In genomic region chr3:88407529-88407928, GRCm38 (mm10) we compare ENCODE assay signal across 21 mouse cellular contexts. TPM values are rescaled to one million over a fixed set of nuclear protein-coding genes. Genes with fewer than 3 reads are reported as not detected.
DNase-seq lines count a peak whose midpoint lies in the region; ATAC-seq lines count a peak whose summit lies in the region.
"Had no signal": no experiment of that assay in that cellular context is flagged by ENCODE, and none has a peak within 500 bp of the region (broad histone marks: within the 10 kb centered on the region; RNA-seq: fewer than 3 reads in every experiment).

No protein-coding gene starts in this region.

- DNase-seq in heart, postnatal 14 days, result no peak
- DNase-seq in adipocyte (ENCODE audit: low spot score), result peak; percentile 8
- no peak for DNase-seq in liver, embryonic 13.5 days
- no peak for DNase-seq in cerebellum, postnatal 14 days
- DNase-seq in frontal cortex, postnatal 36 days (ENCODE audit: low spot score in 2 of 2), result no peak

- peaks cover 39% of the 10 kb centered on the region for H3K4me1 ChIP-seq in heart, embryonic 13.5 days
- peaks cover 57% of the 10 kb centered on the region for H3K4me1 ChIP-seq in megakaryocyte, embryonic 14.5 days
- peaks cover 58% of the 10 kb centered on the region for H3K4me1 ChIP-seq in liver, embryonic 13.5 days (replicated peaks)

- 0 out of 2 replicates have a peak overlapping the region, but pooled peaks have one; percentile 48 for H3K9ac ChIP-seq in heart, embryonic 13.5 days
- H3K9ac ChIP-seq in liver, embryonic 13.5 days, result peak overlapping the region; percentile 4; the same call in 1 of the 2 replicates
- H3K9ac ChIP-seq: neural tube, embryonic 12.5 days had no signal

- H3K36me3 ChIP-seq in heart, embryonic 13.5 days, result peaks cover 34% of the 10 kb centered on the region
- H3K36me3 ChIP-seq in megakaryocyte, embryonic 14.5 days (replicated peaks; ENCODE audit: low read length), result peaks cover 32% of the 10 kb centered on the region
- peaks cover 40% of the 10 kb centered on the region for H3K36me3 ChIP-seq in liver, embryonic 13.5 days

- H3K9me3 ChIP-seq in heart, embryonic 13.5 days, result no peaks in the 10 kb centered on the region
- H3K9me3 ChIP-seq in megakaryocyte, embryonic 14.5 days, result no peaks in the 10 kb centered on the region
- no peaks in the 10 kb centered on the region for H3K9me3 ChIP-seq in liver, embryonic 13.5 days (replicated peaks)
- H3K9me3 ChIP-seq: neural tube, embryonic 12.5 days had no signal

- ATAC-seq in heart, embryonic 13.5 days (ENCODE audit: extremely low read depth, insufficient number of reproducible peaks, low FRiP score, low TSS enrichment), result no peak
- ATAC-seq in megakaryocyte, adult 5-6 weeks (ENCODE audit: poor library complexity, severe bottlenecking), result no peak
- ATAC-seq in liver, embryonic 13.5 days (ENCODE audit: low read depth), result no peak
- ATAC-seq: activated CD4-positive, CD25-positive, alpha-beta regulatory T cell, adult 4 months had no signal

- no peaks in the 10 kb centered on the region for H3K27me3 ChIP-seq in heart, embryonic 13.5 days (replicated peaks)
- H3K27me3 ChIP-seq in megakaryocyte, embryonic 14.5 days (replicated peaks), result no peaks in the 10 kb centered on the region
- H3K27me3 ChIP-seq in liver, embryonic 13.5 days, result no peaks in the 10 kb centered on the region
- H3K27me3 ChIP-seq: neural tube, embryonic 12.5 days; Patski had no signal

- no peak overlapping the region for H3K4me3 ChIP-seq in heart, embryonic 13.5 days
- H3K4me3 ChIP-seq in megakaryocyte, embryonic 14.5 days (replicated peaks), result peak overlapping the region; percentile 7
- H3K4me3 ChIP-seq in liver, embryonic 13.5 days (replicated peaks), result no peak overlapping the region; the same call in 1 of the 2 replicates
- H3K4me3 ChIP-seq: neural tube, embryonic 12.5 days had no signal

- no peak overlapping the region for H3K4me2 ChIP-seq in heart, embryonic 13.5 days
- peak overlapping the region; percentile 2; the same call in 1 of the 2 replicates for H3K4me2 ChIP-seq in liver, embryonic 13.5 days

- 57% methylated on average over 7 of the region's 7 CpGs for WGBS in heart, embryonic 13.5 days
- WGBS in liver, embryonic 13.5 days (ENCODE audit: insufficient replicate concordance), result 53% methylated on average over 7 of the region's 7 CpGs

- 0 out of 2 replicates have a peak overlapping the region, but pooled peaks have one; percentile 28 for H3K27ac ChIP-seq in heart, embryonic 13.5 days (replicated peaks)
- no peak overlapping the region for H3K27ac ChIP-seq in liver, embryonic 13.5 days
- H3K27ac ChIP-seq: neural tube, embryonic 12.5 days had no signal

- intact Hi-C loops in heart, postnatal 14 days (cut with DNase I), result loop anchor here (1.0 to 2.0 kb wide), 3 partner anchors 56 to 115 kb away; no protein-coding TSS in a partner anchor

RNA-seq across cellular contexts. Expression of gene Pmf1, which starts 2.6 kb away (rescaled TPM):
- polyA plus RNA-seq in heart, embryonic 13.5 days (2015; fragmentation: Nextera tagmentation; extraction: Ambion mirVana), result 110 and 112 TPM in 2 replicates
- total RNA-seq in heart, postnatal 14 days (2021), result 10 to 100 TPM; 23.9 to 25.0 TPM
- polyA plus RNA-seq in megakaryocyte, embryonic 14.5 days (2012; ENCODE audit: insufficient read depth, low replicate concordance), result 73.6 and 114 TPM in 2 replicates
- total RNA-seq in megakaryocyte, adult 5-6 weeks (2015), result 115 and 131 TPM in 2 replicates
- total RNA-seq in megakaryocyte, adult 5-6 weeks (2017), result 78.5 and 81.9 TPM in 2 replicates
- 97.1 and 105 TPM in 2 replicates for polyA plus RNA-seq in liver, embryonic 13.5 days (2015; fragmentation: Nextera tagmentation; extraction: Ambion mirVana)

RNA-seq across cellular contexts. Expression of gene Slc25a44, which starts 17.4 kb away (rescaled TPM):
- polyA plus RNA-seq in heart, embryonic 13.5 days (2015; fragmentation: Nextera tagmentation; extraction: Ambion mirVana), result 12.0 and 12.5 TPM in 2 replicates
- 10 to 100 TPM; 13.1 to 14.2 TPM for total RNA-seq in heart, postnatal 14 days (2021)
- polyA plus RNA-seq in megakaryocyte, embryonic 14.5 days (2012; ENCODE audit: insufficient read depth, low replicate concordance), result 6.7 and 7.2 TPM in 2 replicates
- 11.4 and 11.6 TPM in 2 replicates for total RNA-seq in megakaryocyte, adult 5-6 weeks (2015)
- 17.4 and 18.7 TPM in 2 replicates for total RNA-seq in megakaryocyte, adult 5-6 weeks (2017)
- 10.4 and 13.2 TPM in 2 replicates for polyA plus RNA-seq in liver, embryonic 13.5 days (2015; fragmentation: Nextera tagmentation; extraction: Ambion mirVana)

RNA-seq across cellular contexts. Expression of gene Bglap, which starts 23.3 kb away (rescaled TPM):
- not detected in 2 replicates for polyA plus RNA-seq in heart, embryonic 13.5 days (2015; fragmentation: Nextera tagmentation; extraction: Ambion mirVana)
- not detected for total RNA-seq in heart, postnatal 14 days (2021)
- not detected in 2 replicates for polyA plus RNA-seq in megakaryocyte, embryonic 14.5 days (2012; ENCODE audit: insufficient read depth, low replicate concordance)
- 0.93 and 1.5 TPM in 2 replicates for total RNA-seq in megakaryocyte, adult 5-6 weeks (2015)
- 5.0 and 6.3 TPM in 2 replicates for total RNA-seq in megakaryocyte, adult 5-6 weeks (2017)
- polyA plus RNA-seq in liver, embryonic 13.5 days (2015; fragmentation: Nextera tagmentation; extraction: Ambion mirVana), result not detected in 2 replicates
- total RNA-seq: adrenal gland, postnatal 25 days; monocyte, adult 5-6 weeks had no signal
- polyA plus RNA-seq: activated CD4-positive, CD25-positive, alpha-beta regulatory T cell, adult 4 months; erythroblast, embryonic 14.5 days; forebrain, embryonic 16.5 days; gonadal fat pad, adult 2 months; heart, embryonic 14.5 days; hindbrain, embryonic 11.5 days; inflammation-experienced regulatory T-cells, adult 6 months; kidney, adult 2 months; limb, embryonic 11.5 days; neural tube, embryonic 12.5 days had no signal

RNA-seq across cellular contexts. Expression of gene Bglap2, which starts 29.0 kb away (rescaled TPM):
- not detected in 2 replicates for polyA plus RNA-seq in heart, embryonic 13.5 days (2015; fragmentation: Nextera tagmentation; extraction: Ambion mirVana)
- total RNA-seq in heart, postnatal 14 days (2021), result not detected
- not detected in 2 replicates for polyA plus RNA-seq in megakaryocyte, embryonic 14.5 days (2012; ENCODE audit: insufficient read depth, low replicate concordance)
- 0.84 TPM in 1 of 2 replicates, not detected in the other for total RNA-seq in megakaryocyte, adult 5-6 weeks (2015)
- 0.66 TPM in 1 of 2 replicates, not detected in the other for total RNA-seq in megakaryocyte, adult 5-6 weeks (2017)
- not detected in 2 replicates for polyA plus RNA-seq in liver, embryonic 13.5 days (2015; fragmentation: Nextera tagmentation; extraction: Ambion mirVana)
- total RNA-seq: monocyte, adult 5-6 weeks had no signal
- polyA plus RNA-seq: activated CD4-positive, CD25-positive, alpha-beta regulatory T cell, adult 4 months; erythroblast, embryonic 14.5 days; forebrain, embryonic 16.5 days; gonadal fat pad, adult 2 months; heart, embryonic 14.5 days; hindbrain, embryonic 11.5 days; inflammation-experienced regulatory T-cells, adult 6 months; kidney, adult 2 months; limb, embryonic 11.5 days; neural tube, embryonic 12.5 days; Patski had no signal

RNA-seq across cellular contexts. Expression of gene Bglap3, which starts 35.0 kb away (rescaled TPM):
- not detected in 2 replicates for polyA plus RNA-seq in heart, embryonic 13.5 days (2015; fragmentation: Nextera tagmentation; extraction: Ambion mirVana)
- not detected for total RNA-seq in heart, postnatal 14 days (2021)
- polyA plus RNA-seq in megakaryocyte, embryonic 14.5 days (2012; ENCODE audit: insufficient read depth, low replicate concordance), result not detected in 2 replicates
- total RNA-seq in megakaryocyte, adult 5-6 weeks (2015), result not detected in 2 replicates
- not detected in 2 replicates for total RNA-seq in megakaryocyte, adult 5-6 weeks (2017)
- polyA plus RNA-seq in liver, embryonic 13.5 days (2015; fragmentation: Nextera tagmentation; extraction: Ambion mirVana), result 0.17 and 0.29 TPM in 2 replicates
- total RNA-seq: monocyte, adult 5-6 weeks had no signal
- polyA plus RNA-seq: activated CD4-positive, CD25-positive, alpha-beta regulatory T cell, adult 4 months; erythroblast, embryonic 14.5 days; forebrain, embryonic 16.5 days; heart, embryonic 14.5 days; inflammation-experienced regulatory T-cells, adult 6 months; limb, embryonic 11.5 days; neural tube, embryonic 12.5 days had no signal
